Mouse (Mus musculus) megakaryocyte, adult 5-6 weeks (primary cell): ENCODE measurements around the gene Dync1h1. TPM values are rescaled to one million over a fixed set of nuclear protein-coding genes. Genes with fewer than 3 reads are reported as not detected.
"Not testable (repeated sequence)": the region's sequence is repeated elsewhere in the genome, so short reads cannot be mapped to it uniquely, and the experiment has no call there.

Experiments used
- ATAC-seq: 2 replicates; pipeline ENCODE4 v1.8.0; 2016; ENCODE audit warnings: mild to moderate bottlenecking, inconsistent platforms; ENCODE audit not compliant: poor library complexity, severe bottlenecking
- total RNA-seq, 2 experiments: library from RNA; stranded (forward) in 1 of 2; stranded (reverse) in 1 of 2; fragments of 153-499, 151-499 nt in 1 of 2; fragments of 221-1000, 200-1000 nt in 1 of 2; gene quantifications; 2 replicates each; pipeline versions ENCODE4 v1.2.3 to v1.2.4; 2015 to 2017

Gene Dync1h1
- total RNA-seq, 2 experiments from 2014 or later = 64.4 to 84.0 TPM

GRCm38 (mm10) chr12:110600225-110600991, 844 bp upstream of the Dync1h1 start:
- ATAC-seq = no peak

GRCm38 (mm10) chr12:110606161-110606560, 4.9 kb downstream of the Dync1h1 start:
- peak; percentile 66 for ATAC-seq

DNA sequence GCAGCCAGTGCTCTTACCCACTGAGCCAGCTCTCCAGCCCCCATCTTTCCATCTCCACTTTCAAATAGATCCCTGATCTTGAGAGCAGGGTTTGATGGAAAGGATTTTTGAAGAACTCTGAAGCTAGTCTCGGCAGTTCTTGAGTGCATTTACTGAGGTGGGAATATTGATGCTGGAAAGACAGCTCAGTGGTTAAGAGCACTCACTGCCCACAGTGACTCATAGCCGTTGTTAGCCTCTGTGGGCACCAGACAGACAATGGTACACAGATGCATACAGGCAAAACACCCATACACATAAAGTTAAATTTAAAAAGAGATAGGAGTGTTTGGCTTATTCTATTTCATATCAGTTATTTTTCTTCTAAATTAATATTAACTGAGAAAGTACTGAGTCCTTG, 5.4 kb downstream of the Dync1h1 start:
- no peak for ATAC-seq

DNA sequence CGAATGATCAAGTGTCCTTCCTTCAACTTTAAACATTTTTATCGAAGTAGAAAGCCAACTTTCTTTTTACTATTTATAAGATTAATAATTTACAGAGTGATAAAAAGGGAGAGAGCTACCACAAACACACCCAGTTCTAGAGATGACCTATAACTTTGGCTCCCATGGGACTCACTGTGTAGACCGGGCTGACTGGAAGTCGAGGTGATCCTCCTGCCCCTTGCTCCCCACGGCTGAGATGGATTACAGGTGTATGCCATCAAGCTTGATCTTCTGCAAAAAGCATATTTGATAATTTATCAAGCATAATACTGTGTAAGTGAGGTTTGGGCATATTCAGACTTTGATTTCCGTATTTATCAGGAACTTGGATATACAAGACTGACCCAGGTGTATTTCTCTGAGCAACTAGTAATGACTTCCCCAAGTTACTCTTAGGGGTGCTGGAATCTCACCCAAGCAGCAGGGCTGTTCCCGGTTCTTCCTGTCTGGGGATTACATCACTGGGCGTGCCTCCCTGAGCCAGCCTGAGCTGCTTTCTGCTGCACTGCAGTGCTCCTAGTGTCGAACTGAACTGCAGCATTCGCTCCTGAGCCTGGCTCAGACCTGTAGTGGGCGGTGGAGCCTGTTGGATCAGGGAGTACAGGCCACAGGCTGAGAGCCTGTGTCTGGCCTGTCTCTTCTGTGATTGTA, 7.4 kb downstream of the Dync1h1 start:
- ATAC-seq = peak; percentile 89

DNA sequence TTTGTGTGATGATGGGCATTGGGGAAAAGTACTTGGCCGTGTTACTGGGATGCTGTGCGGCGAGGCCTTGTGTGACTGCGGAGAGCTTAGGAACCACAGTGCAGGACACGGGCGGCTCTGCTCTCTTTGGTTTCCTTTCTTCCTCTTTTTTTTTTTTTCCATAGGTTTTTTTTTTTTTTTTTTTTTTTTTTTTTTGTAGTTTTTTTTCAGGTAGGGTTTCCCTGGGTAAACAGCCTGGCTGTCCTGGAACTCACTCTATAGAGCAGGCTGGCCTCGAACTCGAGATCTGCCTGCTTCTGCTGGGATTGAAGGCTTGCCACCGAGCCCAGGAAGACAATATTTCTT, 7.9 kb downstream of the Dync1h1 start:
- ATAC-seq = no peak; the same call in 1 of the 2 replicates

GRCm38 (mm10) chr12:110610713-110611112, 9.5 kb downstream of the Dync1h1 start:
- ATAC-seq = no peak

GRCm38 (mm10) chr12:110630056-110630455, 28.8 kb downstream of the Dync1h1 start:
- ATAC-seq = no peak

DNA sequence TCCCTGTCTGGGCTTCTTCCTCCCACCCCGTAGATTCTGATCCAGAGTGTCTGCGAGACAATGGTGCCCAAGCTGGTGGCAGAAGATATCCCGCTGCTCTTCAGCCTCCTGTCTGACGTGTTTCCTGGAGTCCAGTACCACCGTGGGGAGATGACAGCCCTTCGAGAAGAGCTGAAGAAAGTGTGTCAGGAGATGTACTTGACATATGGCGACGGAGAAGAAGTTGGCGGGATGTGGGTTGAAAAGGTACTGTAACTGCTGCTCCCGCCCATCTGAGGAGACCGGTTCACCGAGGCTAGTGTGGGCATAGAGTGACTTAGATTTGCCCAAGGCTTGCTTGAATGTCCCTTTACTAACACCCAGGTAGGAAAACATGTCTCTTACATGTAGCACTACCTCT, 35.0 kb downstream of the Dync1h1 start:
- ATAC-seq = no peak

- no peak for ATAC-seq
Measured at GRCm38 (mm10) chr12:110637507-110638114, 36.4 kb downstream of the Dync1h1 start.

GRCm38 (mm10) chr12:110650241-110650641, 49.0 kb downstream of the Dync1h1 start:
- no peak for ATAC-seq

GRCm38 (mm10) chr12:110651464-110651863, 50.2 kb downstream of the Dync1h1 start:
- no peak for ATAC-seq

GRCm38 (mm10) chr12:110661746-110662145, 60.5 kb downstream of the Dync1h1 start:
- no peak for ATAC-seq

DNA sequence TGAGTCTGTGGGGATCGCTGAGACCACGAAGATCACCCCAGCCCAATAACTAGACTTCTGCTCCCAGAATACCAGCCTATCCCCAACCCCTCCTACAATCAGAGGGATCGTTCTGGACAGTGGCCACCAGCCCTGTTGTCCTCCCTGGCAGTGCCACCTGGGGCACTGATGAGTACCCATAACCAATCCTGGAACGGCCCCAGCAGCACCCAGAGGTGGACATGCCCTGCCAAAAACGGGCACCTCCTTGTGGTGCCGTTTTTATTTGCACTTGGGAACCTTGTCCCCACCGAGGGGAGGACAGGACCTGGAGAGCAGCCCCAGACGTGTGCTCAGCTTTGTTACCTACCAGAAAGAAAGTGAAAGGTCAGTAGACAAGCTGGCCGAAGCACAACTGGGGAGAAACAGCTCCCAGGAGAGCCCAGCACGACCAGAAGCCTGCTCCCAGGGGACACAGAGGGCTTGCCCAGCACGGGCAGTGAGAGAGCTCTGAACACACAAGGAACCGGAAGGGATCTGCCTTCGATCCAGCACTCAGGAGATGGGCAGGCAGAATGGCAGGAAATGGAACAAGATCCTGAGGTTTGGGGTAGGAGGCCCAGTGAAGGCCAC, 66.3 kb downstream of the Dync1h1 start:
- no peak for ATAC-seq

GRCm38 (mm10) chr12:110674243-110674642, 73.0 kb downstream of the Dync1h1 start:
- peak; percentile 59 for ATAC-seq

- ATAC-seq = no peak
Measured at GRCm38 (mm10) chr12:110681191-110681590, 79.9 kb downstream of the Dync1h1 start.

- peak; percentile 76 for ATAC-seq
Measured at GRCm38 (mm10) chr12:110681878-110682277, 80.6 kb downstream of the Dync1h1 start.

GRCm38 (mm10) chr12:110682561-110683299, 81.5 kb downstream of the Dync1h1 start, which contains the start of gene 1700001K19Rik:
TSS of gene 1700001K19Rik (minus strand) at chr12:110682619.
- ATAC-seq = peak; percentile 57

DNA sequence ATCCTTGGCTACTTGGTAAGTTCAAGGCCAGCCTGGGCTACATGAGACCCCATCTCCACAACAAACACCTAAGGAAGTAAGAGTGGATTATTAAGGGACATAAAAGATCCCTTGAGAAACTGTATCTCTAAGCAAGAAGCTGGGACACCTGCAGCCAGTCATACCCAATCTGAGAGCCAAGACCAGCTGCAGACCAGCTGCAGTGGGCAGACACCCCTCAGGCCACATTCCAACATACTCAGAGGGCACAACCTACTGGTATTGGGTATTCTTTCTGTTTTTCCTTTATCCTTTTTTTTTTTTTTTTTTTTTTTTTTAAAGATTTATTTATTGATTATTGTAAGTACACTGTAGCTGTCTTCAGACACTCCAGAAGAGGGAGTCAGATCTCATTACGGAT, 82.3 kb downstream of the Dync1h1 start:
- no peak for ATAC-seq

GRCm38 (mm10) chr12:110687894-110688734, 86.9 kb downstream of the Dync1h1 start:
- no peak for ATAC-seq

DNA sequence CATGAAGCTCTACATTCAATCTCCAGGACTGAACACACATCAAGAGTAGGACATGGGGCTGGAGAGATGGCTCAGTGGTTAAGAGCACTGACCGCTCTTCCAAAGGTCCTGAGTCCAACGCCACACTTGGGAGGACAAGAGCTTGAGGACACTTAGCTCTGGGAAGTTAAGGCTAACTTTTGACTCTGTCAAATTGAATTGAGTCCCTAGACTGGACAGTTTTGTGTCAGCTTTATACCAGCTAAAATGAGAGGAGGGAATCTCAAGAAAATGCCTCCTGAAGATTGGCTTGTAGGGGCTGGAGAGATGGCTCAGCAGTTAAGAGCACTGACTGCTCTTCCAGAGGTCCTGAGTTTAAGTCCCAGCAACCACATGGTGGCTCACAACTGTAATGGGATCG, 87.7 kb downstream of the Dync1h1 start:
- ATAC-seq = not testable (repeated sequence)
